Mouse (Mus musculus): ENCODE results near the gene Cldn11.
"Not testable (repeated sequence)": the region's sequence is repeated elsewhere in the genome, so short reads cannot be mapped to it uniquely, and the experiment has no call there.

DNA sequence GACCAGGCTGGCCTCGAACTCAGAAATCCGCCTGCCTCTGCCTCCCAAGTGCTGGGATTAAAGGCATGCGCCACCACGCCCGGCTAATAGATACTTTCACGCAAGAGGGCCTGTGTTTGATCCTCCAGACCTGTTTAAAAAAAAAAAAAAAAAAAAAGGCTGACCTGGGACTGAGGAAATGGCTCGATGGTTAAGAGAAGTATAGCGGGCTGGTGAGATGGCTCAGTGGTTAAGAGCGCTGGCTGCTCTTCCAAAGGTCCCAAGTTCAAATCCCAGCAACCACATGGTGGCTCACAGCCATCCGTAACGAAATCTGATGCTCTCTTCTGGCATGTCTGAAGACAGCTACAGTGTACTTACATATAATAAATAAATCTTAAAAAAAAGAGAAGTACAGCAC lies 4.5 kb upstream of the Cldn11 start:
- TF ChIP-seq POLR2A (IDR thresholded peaks at IDR 0.05; ENCODE audit: borderline replicate concordance, control insufficient read depth, low read depth, low read length); CTCF (IDR thresholded peaks at IDR 0.05; ENCODE audit: control insufficient read depth, insufficient read depth, low read length): not testable (repeated sequence)
